Mouse (Mus musculus): ENCODE results near the gene Gm2075. TPM values are rescaled to one million over a fixed set of nuclear protein-coding genes. Genes with fewer than 3 reads are reported as not detected.
"Not testable (repeated sequence)": the region's sequence is repeated elsewhere in the genome, so short reads cannot be mapped to it uniquely, and the experiment has no call there.

Gene Gm2075
- polyA plus RNA-seq (2015; fragmentation: Nextera tagmentation; extraction: Ambion mirVana), result not detected in 2 replicates

- not testable (repeated sequence) for H3K4me3 ChIP-seq; H3K27me3 ChIP-seq; ATAC-seq (ENCODE audit: borderline replicate concordance, extremely low read depth, low FRiP score, low TSS enrichment); H3K9ac ChIP-seq; H3K36me3 ChIP-seq; H3K4me1 ChIP-seq; H3K27ac ChIP-seq; H3K4me2 ChIP-seq; H3K9me3 ChIP-seq
- WGBS, result 100% methylated on average over 1 of the region's 1 CpGs
Measured at GRCm38 (mm10) chr12:88011548-88011947, at the start of gene Gm2075. Gene Gm2075 (plus strand): TSS chr12:88011848.

- not testable (repeated sequence) for H3K4me2 ChIP-seq; H3K9me3 ChIP-seq; H3K4me3 ChIP-seq; H3K4me1 ChIP-seq; H3K9ac ChIP-seq; H3K36me3 ChIP-seq; H3K27ac ChIP-seq; ATAC-seq (ENCODE audit: borderline replicate concordance, extremely low read depth, low FRiP score, low TSS enrichment); H3K27me3 ChIP-seq
Measured at GRCm38 (mm10) chr12:87984000-87984399, 27.6 kb upstream of the Gm2075 start.

GRCm38 (mm10) chr12:88004118-88004517 lies 7.5 kb upstream of the Gm2075 start:
- 60% methylated on average over 3 of the region's 3 CpGs for WGBS
- not testable (repeated sequence) for H3K27me3 ChIP-seq; ATAC-seq (ENCODE audit: borderline replicate concordance, extremely low read depth, low FRiP score, low TSS enrichment); H3K9ac ChIP-seq; H3K27ac ChIP-seq; H3K36me3 ChIP-seq; H3K4me3 ChIP-seq; H3K9me3 ChIP-seq; H3K4me1 ChIP-seq; H3K4me2 ChIP-seq

GRCm38 (mm10) chr12:88018671-88019070 lies 7.0 kb downstream of the Gm2075 start, which contains the start of gene Gm6803:
Gene Gm6803 (minus strand): TSS chr12:88018771.
- not testable (repeated sequence) for H3K9ac ChIP-seq; ATAC-seq (ENCODE audit: borderline replicate concordance, extremely low read depth, low FRiP score, low TSS enrichment); H3K4me1 ChIP-seq; H3K4me3 ChIP-seq; H3K36me3 ChIP-seq; H3K27ac ChIP-seq; H3K27me3 ChIP-seq; H3K9me3 ChIP-seq; H3K4me2 ChIP-seq
- WGBS, result 77% methylated on average over 2 of the region's 2 CpGs

- not testable (repeated sequence) for H3K4me1 ChIP-seq; H3K9ac ChIP-seq; ATAC-seq (ENCODE audit: borderline replicate concordance, extremely low read depth, low FRiP score, low TSS enrichment); H3K36me3 ChIP-seq; H3K4me2 ChIP-seq; H3K4me3 ChIP-seq; H3K27ac ChIP-seq; H3K9me3 ChIP-seq; H3K27me3 ChIP-seq
- 88% methylated on average over 1 of the region's 1 CpGs for WGBS
Measured at GRCm38 (mm10) chr12:88026704-88027103, 15.1 kb downstream of the Gm2075 start, which contains the start of gene Gm2056. Gene Gm2056 (plus strand): TSS chr12:88027004.

- H3K4me2 ChIP-seq; H3K4me3 ChIP-seq; H3K9me3 ChIP-seq; H3K27ac ChIP-seq; H3K4me1 ChIP-seq; H3K27me3 ChIP-seq; H3K9ac ChIP-seq; ATAC-seq (ENCODE audit: borderline replicate concordance, extremely low read depth, low FRiP score, low TSS enrichment); H3K36me3 ChIP-seq: not testable (repeated sequence)
- 89% methylated on average over 5 of the region's 5 CpGs for WGBS
Measured at GRCm38 (mm10) chr12:88032250-88032649, 20.6 kb downstream of the Gm2075 start.

- not testable (repeated sequence) for H3K4me1 ChIP-seq; H3K4me2 ChIP-seq; H3K36me3 ChIP-seq; ATAC-seq (ENCODE audit: borderline replicate concordance, extremely low read depth, low FRiP score, low TSS enrichment); H3K27ac ChIP-seq; H3K27me3 ChIP-seq; H3K9ac ChIP-seq; H3K9me3 ChIP-seq; H3K4me3 ChIP-seq
Measured at GRCm38 (mm10) chr12:88039062-88039461, 27.4 kb downstream of the Gm2075 start.

GRCm38 (mm10) chr12:88039703-88040102 lies 28.1 kb downstream of the Gm2075 start:
- H3K4me2 ChIP-seq; H3K27ac ChIP-seq; H3K27me3 ChIP-seq; H3K36me3 ChIP-seq; H3K4me1 ChIP-seq; H3K4me3 ChIP-seq; H3K9ac ChIP-seq; H3K9me3 ChIP-seq; ATAC-seq (ENCODE audit: borderline replicate concordance, extremely low read depth, low FRiP score, low TSS enrichment): not testable (repeated sequence)
- 82% methylated on average over 1 of the region's 1 CpGs for WGBS

GRCm38 (mm10) chr12:88045226-88045625 lies 33.6 kb downstream of the Gm2075 start:
- not testable (repeated sequence) for H3K27me3 ChIP-seq; H3K27ac ChIP-seq; H3K4me2 ChIP-seq; H3K9me3 ChIP-seq; H3K9ac ChIP-seq; H3K36me3 ChIP-seq; ATAC-seq (ENCODE audit: borderline replicate concordance, extremely low read depth, low FRiP score, low TSS enrichment); H3K4me1 ChIP-seq; H3K4me3 ChIP-seq
- 50% methylated on average over 1 of the region's 1 CpGs for WGBS

Other genes with a start within 250 kb of the Gm2075 start
- not detected in 2 replicates for gene Gm21319, start 236.1 kb upstream of the Gm2075 start, polyA plus RNA-seq (2015; fragmentation: Nextera tagmentation; extraction: Ambion mirVana)
- not detected in 2 replicates for gene Gm21936, start 216.3 kb upstream of the Gm2075 start, polyA plus RNA-seq (2015; fragmentation: Nextera tagmentation; extraction: Ambion mirVana)
- gene BB287469, start 195.3 kb upstream of the Gm2075 start, polyA plus RNA-seq (2015; fragmentation: Nextera tagmentation; extraction: Ambion mirVana), result not detected in 2 replicates
- gene Gm2001, start 169.5 kb upstream of the Gm2075 start, polyA plus RNA-seq (2015; fragmentation: Nextera tagmentation; extraction: Ambion mirVana), result not detected in 2 replicates
- not detected in 2 replicates for gene Gm2016, start 137.8 kb upstream of the Gm2075 start, polyA plus RNA-seq (2015; fragmentation: Nextera tagmentation; extraction: Ambion mirVana)
- not detected in 2 replicates for gene Gm2022, start 116.5 kb upstream of the Gm2075 start, polyA plus RNA-seq (2015; fragmentation: Nextera tagmentation; extraction: Ambion mirVana)
- not detected in 2 replicates for gene Gm2035, start 92.0 kb upstream of the Gm2075 start, polyA plus RNA-seq (2015; fragmentation: Nextera tagmentation; extraction: Ambion mirVana)
- not detected in 2 replicates for gene Gm2042, start 57.8 kb upstream of the Gm2075 start, polyA plus RNA-seq (2015; fragmentation: Nextera tagmentation; extraction: Ambion mirVana)
- not detected in 2 replicates for gene Gm6803, start 6.9 kb downstream of the Gm2075 start, polyA plus RNA-seq (2015; fragmentation: Nextera tagmentation; extraction: Ambion mirVana)
- gene Gm2056, start 15.2 kb downstream of the Gm2075 start, polyA plus RNA-seq (2015; fragmentation: Nextera tagmentation; extraction: Ambion mirVana), result not detected in 2 replicates
- not detected in 2 replicates for gene Gm16368, start 71.8 kb downstream of the Gm2075 start, polyA plus RNA-seq (2015; fragmentation: Nextera tagmentation; extraction: Ambion mirVana)
- not detected in 2 replicates for gene Gm10436, start 170.3 kb downstream of the Gm2075 start, polyA plus RNA-seq (2015; fragmentation: Nextera tagmentation; extraction: Ambion mirVana)
- gene Gm8332, start 238.3 kb downstream of the Gm2075 start, polyA plus RNA-seq (2015; fragmentation: Nextera tagmentation; extraction: Ambion mirVana), result not detected in 2 replicates